Mouse (Mus musculus): ENCODE data around the gene Ctdsp1. TPM values are rescaled to one million over a fixed set of nuclear protein-coding genes. Genes with fewer than 3 reads are reported as not detected.
A peak's percentile ranks its signal among the peaks of the same experiment; 100 is the strongest.

Ctdsp1 gene
- total and polyA plus RNA-seq, 3 experiments: 64.6 to 272 (median 154) TPM

GRCm38 (mm10) chr1:74351185-74351769, 40.0 kb upstream of the Ctdsp1 start:
- H3K9me3 ChIP-seq (replicated peaks): no peaks in the 10 kb centered on the region
- no peak for TF ChIP-seq GATA1 (IDR thresholded peaks at IDR 0.05; ENCODE audit: borderline replicate concordance, low read length)
- TF ChIP-seq POLR2AphosphoS5 (IDR thresholded peaks at IDR 0.05; ENCODE audit: insufficient replicate concordance, low read depth, low read length): no peak
- no peak for TF ChIP-seq GATA2 (IDR thresholded peaks at IDR 0.05; ENCODE audit: borderline replicate concordance, low read depth, low read length)
- no peak for TF ChIP-seq TAL1 (conservative IDR thresholded peaks at IDR 0.05; ENCODE audit: low read depth, low read length)
- no peak for TF ChIP-seq CTCF (IDR thresholded peaks at IDR 0.05; ENCODE audit: low read depth, low read length)
- H3K27me3 ChIP-seq (ENCODE audit: insufficient read depth, low read length): peaks cover 51% of the 10 kb centered on the region
- no peaks in the 10 kb centered on the region for H3K4me1 ChIP-seq (ENCODE audit: insufficient read depth, low read depth, low read length)
- DNase-seq (ENCODE audit: low spot score) (no peak), ATAC-seq (ENCODE audit: extremely low read depth, insufficient number of reproducible peaks, low FRiP score, poor library complexity, severe bottlenecking) (no peak)
- no peak overlapping the region for H3K4me3 ChIP-seq (ENCODE audit: low read depth, low read length)
- H3K36me3 ChIP-seq (replicated peaks): no peaks in the 10 kb centered on the region

- no peak overlapping the region for H3K4me3 ChIP-seq (ENCODE audit: low read depth, low read length)
- DNase-seq (ENCODE audit: low spot score): no peak
- ATAC-seq (ENCODE audit: extremely low read depth, insufficient number of reproducible peaks, low FRiP score, poor library complexity, severe bottlenecking): no peak
Measured at GRCm38 (mm10) chr1:74352532-74353096, 38.7 kb upstream of the Ctdsp1 start.

GRCm38 (mm10) chr1:74353453-74354229, 37.7 kb upstream of the Ctdsp1 start:
- Histone ChIP-seq H3K36me3 (replicated peaks) (no peaks in the 10 kb centered on the region), H3K4me1 (ENCODE audit: insufficient read depth, low read depth, low read length) (no peaks in the 10 kb centered on the region), H3K4me3 (ENCODE audit: low read depth, low read length) (no peak overlapping the region), H3K27me3 (ENCODE audit: insufficient read depth, low read length) (peaks cover 44% of the 10 kb centered on the region), H3K9me3 (replicated peaks) (no peaks in the 10 kb centered on the region)
- DNase-seq (ENCODE audit: low spot score) (no peak), ATAC-seq (ENCODE audit: extremely low read depth, insufficient number of reproducible peaks, low FRiP score, poor library complexity, severe bottlenecking) (no peak)
- no peak for TF ChIP-seq POLR2AphosphoS5 (IDR thresholded peaks at IDR 0.05; ENCODE audit: insufficient replicate concordance, low read depth, low read length)

More at GRCm38 (mm10) chr1:74352532-74353096, 38.7 kb upstream of the Ctdsp1 start:
- peaks cover 46% of the 10 kb centered on the region for H3K27me3 ChIP-seq (ENCODE audit: insufficient read depth, low read length)
- no peaks in the 10 kb centered on the region for H3K4me1 ChIP-seq (ENCODE audit: insufficient read depth, low read depth, low read length)
- H3K9me3 ChIP-seq (replicated peaks): no peaks in the 10 kb centered on the region
- no peaks in the 10 kb centered on the region for H3K36me3 ChIP-seq (replicated peaks)
- TF ChIP-seq POLR2AphosphoS5 (IDR thresholded peaks at IDR 0.05; ENCODE audit: insufficient replicate concordance, low read depth, low read length) (no peak), GATA2 (IDR thresholded peaks at IDR 0.05; ENCODE audit: borderline replicate concordance, low read depth, low read length) (no peak), CTCF (IDR thresholded peaks at IDR 0.05; ENCODE audit: low read depth, low read length) (no peak)

- TF ChIP-seq CTCF (IDR thresholded peaks at IDR 0.05; ENCODE audit: low read depth, low read length): no peak
- ATAC-seq (ENCODE audit: extremely low read depth, insufficient number of reproducible peaks, low FRiP score, poor library complexity, severe bottlenecking) (no peak), DNase-seq (ENCODE audit: low spot score) (no peak)
- Histone ChIP-seq H3K4me3 (ENCODE audit: low read depth, low read length) (no peak overlapping the region), H3K4me1 (ENCODE audit: insufficient read depth, low read depth, low read length) (no peaks in the 10 kb centered on the region), H3K27me3 (ENCODE audit: insufficient read depth, low read length) (peaks cover 34% of the 10 kb centered on the region), H3K36me3 (replicated peaks) (no peaks in the 10 kb centered on the region), H3K9me3 (replicated peaks) (no peaks in the 10 kb centered on the region)
Measured at GRCm38 (mm10) chr1:74357531-74357930, 33.8 kb upstream of the Ctdsp1 start.

GRCm38 (mm10) chr1:74359952-74360517, 31.3 kb upstream of the Ctdsp1 start:
- Histone ChIP-seq H3K27me3 (ENCODE audit: insufficient read depth, low read length) (peaks cover 47% of the 10 kb centered on the region), H3K4me1 (ENCODE audit: insufficient read depth, low read depth, low read length) (peaks cover 5% of the 10 kb centered on the region), H3K36me3 (replicated peaks) (no peaks in the 10 kb centered on the region), H3K9me3 (replicated peaks) (no peaks in the 10 kb centered on the region), H3K4me3 (ENCODE audit: low read depth, low read length) (no peak overlapping the region)
- TF ChIP-seq POLR2AphosphoS5 (IDR thresholded peaks at IDR 0.05; ENCODE audit: insufficient replicate concordance, low read depth, low read length) (no peak), GATA2 (IDR thresholded peaks at IDR 0.05; ENCODE audit: borderline replicate concordance, low read depth, low read length) (no peak), CTCF (IDR thresholded peaks at IDR 0.05; ENCODE audit: low read depth, low read length) (no peak), GATA1 (IDR thresholded peaks at IDR 0.05; ENCODE audit: borderline replicate concordance, low read length) (no peak), TAL1 (conservative IDR thresholded peaks at IDR 0.05; ENCODE audit: low read depth, low read length) (no peak)
- ATAC-seq (ENCODE audit: extremely low read depth, insufficient number of reproducible peaks, low FRiP score, poor library complexity, severe bottlenecking) (no peak), DNase-seq (ENCODE audit: low spot score) (no peak)

- H3K4me3 ChIP-seq (ENCODE audit: low read depth, low read length): no peak within 1 kb of the TSS
- ATAC-seq (ENCODE audit: extremely low read depth, insufficient number of reproducible peaks, low FRiP score, poor library complexity, severe bottlenecking): peak; percentile 45; the same call in 1 of the 2 replicates
- no peaks in the 10 kb centered on the region for H3K9me3 ChIP-seq (replicated peaks)
- peak; percentile 66 for DNase-seq (ENCODE audit: low spot score)
- peaks cover 5% of the 10 kb centered on the region for H3K4me1 ChIP-seq (ENCODE audit: insufficient read depth, low read depth, low read length)
- TF ChIP-seq CTCF (IDR thresholded peaks at IDR 0.05; ENCODE audit: low read depth, low read length) (peak; percentile 38; the same call in 1 of the 2 replicates), GATA2 (IDR thresholded peaks at IDR 0.05; ENCODE audit: borderline replicate concordance, low read depth, low read length) (no peak)
- H3K36me3 ChIP-seq (replicated peaks): no peaks in the 10 kb centered on the region
- peaks cover 39% of the 10 kb centered on the region for H3K27me3 ChIP-seq (ENCODE audit: insufficient read depth, low read length)
Measured at GRCm38 (mm10) chr1:74361812-74362211, 29.5 kb upstream of the Ctdsp1 start, which contains the start of gene Catip. Gene Catip (plus strand): TSS chr1:74362108.
